Mouse (Mus musculus) kidney, postnatal 0 days (tissue): ENCODE results near the gene Ccdc88c. TPM values are rescaled to one million over a fixed set of nuclear protein-coding genes. Genes with fewer than 3 reads are reported as not detected.

Source experiments
- ATAC-seq: fragments of 200-750 bp; cut with Nextera tagmentation; replicated peaks from 2 replicates; pipeline ENCODE4 v1.8.0; 2017; ENCODE audit warnings: low read depth, moderate number of reproducible peaks, moderate TSS enrichment, moderate library complexity; ENCODE audit not compliant: low FRiP score
- DNase-seq: peaks from one replicate; pipeline ENCODE4 v3.0.0-alpha.2; 2016; ENCODE audit warnings: low spot score
- H3K27ac ChIP-seq: fragments of 300-500 bp; sonication (generic); 2 replicates; pipeline ENCODE4 v1.5.1; 2014; ENCODE audit warnings: mild to moderate bottlenecking
- H3K27me3 ChIP-seq: fragments of 300-500 bp; sonication (generic); 2 replicates; pipeline ENCODE4 v1.6.1; 2014; ENCODE audit warnings: low read length, mixed read lengths; ENCODE audit not compliant: insufficient read depth
- H3K36me3 ChIP-seq: fragments of 300-500 bp; sonication (generic); 2 replicates; pipeline ENCODE4 v1.6.1; 2014; ENCODE audit warnings: low read length, mixed read lengths; ENCODE audit not compliant: insufficient read depth
- H3K4me1 ChIP-seq: fragments of 300-500 bp; sonication (generic); replicated peaks from 2 replicates; pipeline ENCODE4 v1.6.1; 2014; ENCODE audit warnings: antibody characterized with exemption, low read length, mixed read lengths; ENCODE audit not compliant: insufficient read depth
- H3K4me2 ChIP-seq: fragments of 300-500 bp; sonication (generic); 2 replicates; pipeline ENCODE4 v1.6.1; 2014; ENCODE audit warnings: mild to moderate bottlenecking, low read length, moderate library complexity, mixed read lengths
- H3K4me3 ChIP-seq: fragments of 300-500 bp; sonication (generic); replicated peaks from 2 replicates; pipeline ENCODE4 v1.5.1; 2014; ENCODE audit warnings: low read depth, low read length
- H3K9ac ChIP-seq: fragments of 300-500 bp; sonication (generic); 2 replicates; pipeline ENCODE4 v1.6.1; 2014; ENCODE audit warnings: low read depth, low read length
- H3K9me3 ChIP-seq: fragments of 300-500 bp; sonication (generic); replicated peaks from 2 replicates; pipeline ENCODE4 v1.6.1; 2016; ENCODE audit warnings: low read length, inconsistent platforms, mixed read lengths
- CTCF ChIP-seq: IDR thresholded peaks from 2 replicates; pipeline ENCODE4 v1.5.1; 2016; ENCODE audit warnings: antibody characterized with exemption, low read depth, mild to moderate bottlenecking, moderate library complexity
- WGBS: fragments of 180-500 bp; shearing (Covaris S2); extraction: QIAGEN DNeasy Blood & Tissue Kit; methylation state at CpG from one replicate; pipeline ENCODE4 v1.1.7; 2014; 5-methylcytosine and 5-hydroxymethylcytosine counted together
- microRNA counts: library from miRNA; unstranded; fragments of <30 nt; microRNA quantifications from one replicate; lab custom pipeline; 2015
- microRNA-seq: library from miRNA; unstranded; fragments of <30 nt; microRNA quantifications from one replicate; pipeline ENCODE4, GENCODE M21; 2016
- polyA plus RNA-seq: library from polyadenylated mRNA; unstranded; fragments of >200 nt; fragmentation: Nextera tagmentation; extraction: Ambion mirVana; gene quantifications from 2 replicates; pipeline ENCODE4 v1.2.1, GENCODE M21; 2015

Gene Ccdc88c
- polyA plus RNA-seq, 1 experiment from 2014 or later: 7.8 TPM

GRCm38 (mm10) chr12:100867097-100867496 lies 161.8 kb downstream of the Ccdc88c start:
- H3K4me1 ChIP-seq: no peaks in the 10 kb centered on the region
- H3K4me2 ChIP-seq: no peak overlapping the region
- H3K9me3 ChIP-seq: no peaks in the 10 kb centered on the region
- no peak for ATAC-seq
- H3K36me3 ChIP-seq: no peaks in the 10 kb centered on the region
- DNase-seq: no peak
- no peak overlapping the region for H3K4me3 ChIP-seq
- no peak overlapping the region for H3K9ac ChIP-seq
- whole genome bisulfite sequencing: 90% methylated on average over 8 of the region's 8 CpGs
- TF ChIP-seq CTCF: no peak
- no peak overlapping the region for H3K27ac ChIP-seq
- no peaks in the 10 kb centered on the region for H3K27me3 ChIP-seq

- Histone ChIP-seq H3K27ac (no peak overlapping the region), H3K9me3 (no peaks in the 10 kb centered on the region), H3K36me3 (no peaks in the 10 kb centered on the region), H3K4me1 (no peaks in the 10 kb centered on the region), H3K4me2 (no peak overlapping the region), H3K27me3 (no peaks in the 10 kb centered on the region), H3K9ac (no peak overlapping the region), H3K4me3 (no peak overlapping the region)
- no peak for ATAC-seq
- 46% methylated on average over 11 of the region's 11 CpGs for WGBS
- no peak for DNase-seq
- TF ChIP-seq CTCF: no peak
Measured at GRCm38 (mm10) chr12:100865509-100866078, 163.3 kb downstream of the Ccdc88c start.

DNA sequence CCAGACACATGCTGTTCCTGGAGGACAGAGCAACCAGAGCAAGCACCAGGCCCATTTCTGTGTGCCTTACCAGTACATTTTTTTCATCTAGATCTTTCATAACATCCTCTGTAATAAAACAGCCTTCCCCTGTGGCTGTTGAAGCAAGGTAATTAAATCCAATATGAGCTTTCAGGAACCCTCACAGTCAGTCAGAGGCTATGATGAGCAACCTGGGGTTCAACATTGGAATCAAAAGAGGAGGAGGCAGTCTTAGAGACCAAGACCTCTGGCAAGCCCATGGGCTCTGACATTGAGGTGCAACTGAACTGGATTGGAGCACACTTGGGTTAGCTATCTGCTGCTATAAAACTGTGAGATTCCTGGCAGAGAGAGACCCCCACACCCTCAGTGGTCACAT lies 163.8 kb downstream of the Ccdc88c start:
- Histone ChIP-seq H3K27me3 (no peaks in the 10 kb centered on the region), H3K4me3 (no peak overlapping the region), H3K27ac (no peak overlapping the region), H3K4me1 (no peaks in the 10 kb centered on the region), H3K4me2 (no peak overlapping the region), H3K9ac (no peak overlapping the region), H3K9me3 (no peaks in the 10 kb centered on the region), H3K36me3 (no peaks in the 10 kb centered on the region)
- no peak for DNase-seq
- TF ChIP-seq CTCF: no peak
- ATAC-seq: no peak

DNA sequence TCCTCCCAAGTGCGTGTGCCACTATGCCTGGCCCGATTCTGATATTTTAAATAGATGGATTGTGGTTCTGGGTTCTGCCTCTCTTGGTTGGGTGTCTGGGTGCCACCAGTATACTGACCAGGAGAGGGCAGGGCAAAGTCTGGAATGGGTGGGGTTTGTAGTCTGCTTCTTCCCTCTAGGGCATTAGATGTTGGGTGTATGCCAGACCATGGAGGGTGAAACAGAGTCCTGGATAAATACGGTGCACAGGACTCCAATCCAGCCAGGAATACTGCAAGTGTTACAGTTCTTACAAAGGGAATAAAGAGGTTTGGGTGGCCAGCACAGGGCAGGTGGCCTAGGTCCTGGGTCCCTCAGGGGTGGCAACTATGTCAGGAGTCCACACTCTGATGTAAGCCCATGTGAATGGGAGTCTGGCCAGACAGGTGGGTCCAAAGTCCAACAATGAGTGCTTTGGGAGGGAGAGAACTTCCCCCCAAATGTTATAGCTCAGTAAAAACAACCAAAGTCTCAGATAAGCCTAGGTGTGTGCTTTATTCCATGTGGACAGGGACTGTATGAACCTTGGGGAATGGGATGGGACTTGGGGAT lies 165.9 kb downstream of the Ccdc88c start:
- DNase-seq (no peak), ATAC-seq (no peak)
- Histone ChIP-seq H3K9ac (no peak overlapping the region), H3K9me3 (no peaks in the 10 kb centered on the region), H3K4me1 (no peaks in the 10 kb centered on the region), H3K36me3 (no peaks in the 10 kb centered on the region), H3K4me3 (no peak overlapping the region), H3K27me3 (no peaks in the 10 kb centered on the region), H3K4me2 (no peak overlapping the region), H3K27ac (no peak overlapping the region)
- WGBS: 91% methylated on average over 3 of the region's 3 CpGs
- 0 out of 2 replicates have a peak, but pooled peaks have one; percentile 5 for TF ChIP-seq CTCF

DNA sequence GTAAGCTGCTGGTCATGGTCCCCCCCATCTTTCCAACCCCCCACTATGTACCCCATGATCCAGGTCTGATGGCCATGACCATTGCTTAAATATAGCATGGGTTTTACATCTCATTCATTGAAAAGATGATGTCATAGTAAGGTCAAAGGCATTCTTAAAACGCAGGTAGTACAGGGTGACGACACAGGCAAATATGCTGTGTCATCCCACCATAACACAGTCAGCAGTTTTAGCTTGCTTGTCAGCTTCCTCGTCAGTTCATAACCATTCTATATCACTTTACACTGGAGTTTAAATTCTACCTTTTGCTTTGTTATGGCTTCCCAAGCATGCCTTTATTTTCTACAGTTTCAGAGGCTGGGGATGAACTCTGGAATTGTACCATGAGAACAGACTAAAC lies 166.6 kb downstream of the Ccdc88c start:
- no peaks in the 10 kb centered on the region for H3K27me3 ChIP-seq
- H3K9me3 ChIP-seq: no peaks in the 10 kb centered on the region
- 76% methylated on average over 3 of the region's 3 CpGs for WGBS
- no peak overlapping the region for H3K4me3 ChIP-seq
- no peak for TF ChIP-seq CTCF
- H3K4me2 ChIP-seq: no peak overlapping the region
- DNase-seq (no peak), ATAC-seq (no peak)
- no peaks in the 10 kb centered on the region for H3K36me3 ChIP-seq
- H3K27ac ChIP-seq: no peak overlapping the region
- no peaks in the 10 kb centered on the region for H3K4me1 ChIP-seq
- H3K9ac ChIP-seq: no peak overlapping the region

MicroRNAs encoded within 50 kb of the gene (microRNA counts, 519-probe panel; counts per million panel counts)
- 330 counts per million, percentile 68 among the panel's probes with 10 or more counts for microRNA mmu-miR-1190 (lab: Ali Mortazavi, UCI)

Small RNA genes lying within 50 kb of the gene (microRNA-seq; reads per million reads assigned to microRNA genes)
- not detected for gene Mir1190

Other genes starting within 250 kb of the Ccdc88c start
- gene Dglucy, start 250.0 kb downstream of the Ccdc88c start, polyA plus RNA-seq: 5.0 and 5.7 TPM in 2 replicates
- 0.36 and 0.57 TPM in 2 replicates for gene Gpr68, start 120.9 kb downstream of the Ccdc88c start, polyA plus RNA-seq
- 27.7 and 31.1 TPM in 2 replicates for gene Ppp4r3a, start 54.6 kb upstream of the Ccdc88c start, polyA plus RNA-seq